Mouse (Mus musculus): ENCODE data around the gene Pfdn6.

Pfdn6 gene

GRCm38 (mm10) chr17:33940206-33940805 is at the start of gene Pfdn6, which contains the start of gene Wdr46:
Gene Pfdn6, minus strand, starts transcription at chr17:33940343.
Gene Wdr46, plus strand, starts transcription at chr17:33940660.
- DNase-seq (ENCODE audit: low spot score) = peak; percentile 78

- peak; percentile 46 for DNase-seq (ENCODE audit: low spot score)
Observed at GRCm38 (mm10) chr17:33982136-33982535, 42.0 kb upstream of the Pfdn6 start.

GRCm38 (mm10) chr17:33981192-33981909 is 41.2 kb upstream of the Pfdn6 start:
- peak; percentile 52 for DNase-seq (ENCODE audit: low spot score)

GRCm38 (mm10) chr17:33980181-33981035 is 40.3 kb upstream of the Pfdn6 start:
- DNase-seq (ENCODE audit: low spot score) = no peak

GRCm38 (mm10) chr17:33979512-33980050 is 39.4 kb upstream of the Pfdn6 start:
- no peak for DNase-seq (ENCODE audit: low spot score)

GRCm38 (mm10) chr17:33978631-33979031 is 38.5 kb upstream of the Pfdn6 start:
- DNase-seq (ENCODE audit: low spot score) = no peak

GRCm38 (mm10) chr17:33977861-33978557 is 37.9 kb upstream of the Pfdn6 start:
- DNase-seq (ENCODE audit: low spot score) = no peak

- no peak for DNase-seq (ENCODE audit: low spot score)
Observed at GRCm38 (mm10) chr17:33973572-33973971, 33.4 kb upstream of the Pfdn6 start.

GRCm38 (mm10) chr17:33972691-33973090 is 32.5 kb upstream of the Pfdn6 start:
- DNase-seq (ENCODE audit: low spot score) = no peak

GRCm38 (mm10) chr17:33969394-33969793 is 29.3 kb upstream of the Pfdn6 start:
- no peak for DNase-seq (ENCODE audit: low spot score)

- DNase-seq (ENCODE audit: low spot score) = no peak
Observed at GRCm38 (mm10) chr17:33968927-33969326, 28.8 kb upstream of the Pfdn6 start.

- DNase-seq (ENCODE audit: low spot score) = peak; percentile 63
Observed at GRCm38 (mm10) chr17:33968489-33968888, 28.3 kb upstream of the Pfdn6 start.

- no peak for DNase-seq (ENCODE audit: low spot score)
Observed at GRCm38 (mm10) chr17:33965846-33966550, 25.9 kb upstream of the Pfdn6 start.

- DNase-seq (ENCODE audit: low spot score) = no peak
Observed at GRCm38 (mm10) chr17:33965082-33965845, 25.1 kb upstream of the Pfdn6 start.

GRCm38 (mm10) chr17:33962876-33963275 is 22.7 kb upstream of the Pfdn6 start:
- no peak for DNase-seq (ENCODE audit: low spot score)

- no peak for DNase-seq (ENCODE audit: low spot score)
Observed at GRCm38 (mm10) chr17:33959948-33960347, 19.8 kb upstream of the Pfdn6 start.

GRCm38 (mm10) chr17:33959135-33959534 is 19.0 kb upstream of the Pfdn6 start:
- no peak for DNase-seq (ENCODE audit: low spot score)

GRCm38 (mm10) chr17:33958451-33958850 is 18.3 kb upstream of the Pfdn6 start:
- DNase-seq (ENCODE audit: low spot score) = no peak

- DNase-seq (ENCODE audit: low spot score) = no peak
Observed at GRCm38 (mm10) chr17:33957493-33957892, 17.4 kb upstream of the Pfdn6 start.

GRCm38 (mm10) chr17:33956336-33956735 is 16.2 kb upstream of the Pfdn6 start:
- no peak for DNase-seq (ENCODE audit: low spot score)
